Mouse (Mus musculus): ENCODE data around the gene Arl6. TPM values are rescaled to one million over a fixed set of nuclear protein-coding genes. Genes with fewer than 3 reads are reported as not detected.

Arl6 gene
- total and polyA plus RNA-seq, 3 experiments, result not detected

DNA sequence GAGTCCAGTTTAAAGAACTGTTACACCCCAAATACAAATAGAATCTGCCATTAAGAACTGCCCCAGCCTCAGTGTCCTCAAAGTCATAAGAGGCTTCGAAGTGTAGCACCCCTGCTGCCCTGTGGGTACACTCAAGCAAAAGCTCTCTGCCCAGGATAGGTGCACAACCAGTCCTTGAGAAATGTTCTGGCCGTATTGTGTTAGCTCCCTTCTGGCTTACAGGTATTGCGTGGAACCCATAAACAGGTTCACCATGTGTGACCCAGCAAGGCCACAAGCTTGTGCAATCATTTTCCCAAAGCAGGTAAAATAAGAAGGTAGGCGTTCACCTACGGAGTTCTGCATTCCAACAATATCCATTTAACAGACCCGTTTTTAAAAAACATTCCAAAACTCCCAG lies 41.9 kb downstream of the Arl6 start:
- DNase-seq (ENCODE audit: low read depth, low spot score), result no peak
- no peaks in the 10 kb centered on the region for H3K79me2 ChIP-seq (ENCODE audit: control insufficient read depth, insufficient read depth, low read length, poor library complexity)
- H3K27ac ChIP-seq (ENCODE audit: control insufficient read depth, low read depth, low read length), result no peak overlapping the region
- no peaks in the 10 kb centered on the region for H3K9me3 ChIP-seq (replicated peaks; ENCODE audit: insufficient read depth, low read length)
- H3K9ac ChIP-seq (ENCODE audit: control insufficient read depth, low read depth, low read length, poor library complexity, severe bottlenecking), result no peak overlapping the region
- no peaks in the 10 kb centered on the region for H3K36me3 ChIP-seq (ENCODE audit: control insufficient read depth in 1 of 2, insufficient read depth in 2 of 2, low read length in 2 of 2)
- no peak overlapping the region for H3K4me3 ChIP-seq (ENCODE audit: control insufficient read depth in 1 of 2, insufficient read depth in 1 of 2, low read depth in 2 of 2, low read length in 2 of 2)
- no peaks in the 10 kb centered on the region; a peak in 1 of 4 replicates for H3K27me3 ChIP-seq (ENCODE audit: control insufficient read depth in 1 of 2, insufficient read depth in 2 of 2, low read length in 2 of 2)
- H3K4me1 ChIP-seq (ENCODE audit: control insufficient read depth in 1 of 2, insufficient read depth in 2 of 2, low read length in 2 of 2), result no peaks in the 10 kb centered on the region
- TF ChIP-seq ETS1 (IDR thresholded peaks at IDR 0.05; ENCODE audit: low read depth, low read length) (no peak), SIN3A (IDR thresholded peaks at IDR 0.05; ENCODE audit: low read length) (no peak), MAFK (IDR thresholded peaks at IDR 0.05; ENCODE audit: borderline replicate concordance, low read depth, low read length) (no peak), BHLHE40 (IDR thresholded peaks at IDR 0.05; ENCODE audit: borderline replicate concordance, low read depth, low read length) (no peak), ELF1 (IDR thresholded peaks at IDR 0.05; ENCODE audit: low read depth, low read length) (no peak), RCOR1 (IDR thresholded peaks at IDR 0.05; ENCODE audit: low read depth, low read length) (no peak), ZNF384 (IDR thresholded peaks at IDR 0.05; ENCODE audit: low read depth, low read length) (no peak), MAX (IDR thresholded peaks at IDR 0.05; ENCODE audit: low read length) (no peak), GABPA (IDR thresholded peaks at IDR 0.05; ENCODE audit: low read depth, low read length) (no peak)

DNA sequence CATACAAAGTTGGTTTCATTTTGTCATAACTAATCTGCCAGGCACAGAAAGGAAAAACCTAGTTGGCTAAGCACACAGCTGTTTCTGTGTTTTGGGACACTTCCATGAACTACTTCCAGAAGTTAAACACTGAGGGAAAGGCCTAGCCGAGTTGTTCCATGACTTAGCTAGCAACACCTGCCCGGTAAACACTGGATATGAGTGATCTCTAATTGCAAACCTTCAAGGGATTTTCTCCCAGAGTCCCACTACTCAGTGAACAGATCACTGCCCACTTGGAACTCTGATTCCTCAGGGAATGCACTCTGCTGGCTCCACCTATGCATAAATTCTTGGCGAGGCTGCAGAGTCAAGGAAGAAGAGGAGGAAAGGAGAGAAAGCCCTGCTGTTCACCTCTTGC lies 44.5 kb downstream of the Arl6 start:
- Histone ChIP-seq H3K27me3 (ENCODE audit: control insufficient read depth in 1 of 2, insufficient read depth in 2 of 2, low read length in 2 of 2) (no peaks in the 10 kb centered on the region; a peak in 1 of 4 replicates), H3K36me3 (ENCODE audit: control insufficient read depth in 1 of 2, insufficient read depth in 2 of 2, low read length in 2 of 2) (no peaks in the 10 kb centered on the region), H3K4me1 (ENCODE audit: control insufficient read depth in 1 of 2, insufficient read depth in 2 of 2, low read length in 2 of 2) (no peaks in the 10 kb centered on the region), H3K79me2 (ENCODE audit: control insufficient read depth, insufficient read depth, low read length, poor library complexity) (no peaks in the 10 kb centered on the region), H3K9me3 (replicated peaks; ENCODE audit: insufficient read depth, low read length) (no peaks in the 10 kb centered on the region), H3K27ac (ENCODE audit: control insufficient read depth, low read depth, low read length) (no peak overlapping the region), H3K4me3 (ENCODE audit: control insufficient read depth in 1 of 2, insufficient read depth in 1 of 2, low read depth in 2 of 2, low read length in 2 of 2) (no peak overlapping the region), H3K9ac (ENCODE audit: control insufficient read depth, low read depth, low read length, poor library complexity, severe bottlenecking) (no peak overlapping the region)
- no peak for TF ChIP-seq HCFC1 (IDR thresholded peaks at IDR 0.05; ENCODE audit: low read depth, low read length)
- no peak for TF ChIP-seq TCF12 (IDR thresholded peaks at IDR 0.05; ENCODE audit: low read depth, low read length)
- TF ChIP-seq GATA1 (IDR thresholded peaks at IDR 0.05; ENCODE audit: low read depth, low read length), result no peak
- TF ChIP-seq CHD2 (IDR thresholded peaks at IDR 0.05; ENCODE audit: low read length), result no peak
- no peak for TF ChIP-seq ZKSCAN1 (IDR thresholded peaks at IDR 0.05; ENCODE audit: low read depth, low read length)
- TF ChIP-seq MYB (IDR thresholded peaks at IDR 0.05; ENCODE audit: low read depth, low read length), result no peak
- TF ChIP-seq MAZ (IDR thresholded peaks at IDR 0.05; ENCODE audit: low read depth, low read length), result no peak
- TF ChIP-seq RCOR1 (IDR thresholded peaks at IDR 0.05; ENCODE audit: low read depth, low read length), result no peak
- no peak for TF ChIP-seq ZMIZ1 (IDR thresholded peaks at IDR 0.05; ENCODE audit: low read depth, low read length)
- no peak for TF ChIP-seq MEF2A (IDR thresholded peaks at IDR 0.05; ENCODE audit: extremely low read depth, insufficient replicate concordance, low read depth, low read length, poor library complexity, severe bottlenecking)
- no peak for TF ChIP-seq POLR2AphosphoS5 (IDR thresholded peaks at IDR 0.05; ENCODE audit: borderline replicate concordance, low read depth, low read length)
- TF ChIP-seq MXI1 (IDR thresholded peaks at IDR 0.05; ENCODE audit: low read depth, low read length), result no peak
- no peak for TF ChIP-seq NELFE (IDR thresholded peaks at IDR 0.05; ENCODE audit: low read depth, low read length)
- no peak for TF ChIP-seq ZNF384 (IDR thresholded peaks at IDR 0.05; ENCODE audit: low read depth, low read length)
- no peak for TF ChIP-seq ZC3H11A (IDR thresholded peaks at IDR 0.05; ENCODE audit: low read depth, low read length)
- TF ChIP-seq SMC3 (IDR thresholded peaks at IDR 0.05; ENCODE audit: low read depth, low read length), result no peak
- TF ChIP-seq KAT2A (conservative IDR thresholded peaks at IDR 0.05; ENCODE audit: low read depth, low read length), result no peak
- DNase-seq (ENCODE audit: low read depth, low spot score), result no peak

All from MEL (cell line).